8 mouse cellular contexts compared by ENCODE assay signal in genomic region chr6:72345074-72345567, GRCm38 (mm10). TPM values are rescaled to one million over a fixed set of nuclear protein-coding genes. Genes with fewer than 3 reads are reported as not detected.
DNase-seq lines count a peak whose midpoint lies in the region; ATAC-seq lines count a peak whose summit lies in the region.

Usp39 (minus strand) TSS chr6:72345184.

- WGBS in hindbrain, embryonic 16.5 days, result 1% methylated on average over 30 of the region's 30 CpGs
- WGBS in macrophage (ENCODE audit: missing documents), result 0% methylated on average over 30 of the region's 30 CpGs

- peak within 1 kb of the TSS; percentile 100 for H3K4me3 ChIP-seq in hindbrain, embryonic 16.5 days (ENCODE audit: low read length)
- peak within 1 kb of the TSS; percentile 53 for H3K4me3 ChIP-seq in macrophage (ENCODE audit: inconsistent target)

- H3K9me3 ChIP-seq in hindbrain, embryonic 16.5 days (ENCODE audit: control insufficient read depth, low read length), result no peaks in the 10 kb centered on the region

- H3K4me2 ChIP-seq in hindbrain, embryonic 16.5 days (ENCODE audit: low read length), result peak within 1 kb of the TSS; percentile 99

- H3K27me3 ChIP-seq in hindbrain, embryonic 16.5 days (replicated peaks; ENCODE audit: control insufficient read depth, insufficient read depth, low read length), result no peaks in the 10 kb centered on the region

- H3K79me2 ChIP-seq in macrophage (ENCODE audit: inconsistent target), result peaks cover 58% of the 10 kb centered on the region

- peak within 1 kb of the TSS; percentile 75 for H3K27ac ChIP-seq in hindbrain, embryonic 16.5 days (ENCODE audit: low read depth, low read length)
- H3K27ac ChIP-seq in macrophage, result peak within 1 kb of the TSS; percentile 57

- peak; percentile 80 for DNase-seq in WW6 (ENCODE audit: low read depth, low spot score)
- peak; percentile 81 to 89 for DNase-seq in cerebellum, postnatal 4 days (ENCODE audit: low spot score in 2 of 2)
- DNase-seq in gastrocnemius, adult 18-20 months (ENCODE audit: low spot score), result peak; percentile 93
- peak; percentile 95 to 97 for DNase-seq in left cerebral cortex, adult 18-20 months (ENCODE audit: low spot score in 2 of 2)
- peak; percentile 97 for DNase-seq in right cerebral cortex, adult 18-20 months
- DNase-seq in urinary bladder, postnatal 10 days (ENCODE audit: low spot score), result peak; percentile 70

- H3K9ac ChIP-seq in hindbrain, embryonic 16.5 days (ENCODE audit: low read depth, low read length), result peak within 1 kb of the TSS; percentile 92

- ATAC-seq in hindbrain, embryonic 16.5 days, result peak; percentile 87

- H3K4me1 ChIP-seq in hindbrain, embryonic 16.5 days (ENCODE audit: control insufficient read depth, insufficient read depth, low read depth, low read length), result peaks cover 35% of the 10 kb centered on the region

- peaks cover 4% of the 10 kb centered on the region; the same call in 1 of the 2 replicates for H3K36me3 ChIP-seq in hindbrain, embryonic 16.5 days (ENCODE audit: control insufficient read depth, insufficient read depth, low read length)
- H3K36me3 ChIP-seq in macrophage (ENCODE audit: inconsistent target), result 0 out of 2 replicates have a peak, but pooled peaks cover under 1% of the 10 kb centered on the region

RNA-seq across cellular contexts. Expression of gene Usp39, which starts in this region (rescaled TPM):
- total RNA-seq in gastrocnemius, adult 18-20 months (2021), result 10 to 100 TPM; 17.9 to 20.2 TPM
- 34.2 and 40.3 TPM in 2 replicates for polyA plus RNA-seq in hindbrain, embryonic 16.5 days (2015; fragmentation: Nextera tagmentation; extraction: Ambion mirVana)
- total RNA-seq in left cerebral cortex, adult 18-20 months (2021), result 10 to 100 TPM; 32.6 to 33.6 TPM
- total RNA-seq in macrophage (2018; cell fraction: chromatin; rRNA removed), result 10 to 100 TPM in 18 of 26 experiments, 1 to 10 TPM in 8; 3.2 to 23.3 (median 14.5) TPM
- 10 to 100 TPM; 15.1 to 33.7 (median 23.7) TPM for total RNA-seq in macrophage (2018; cell fraction: cytosol; rRNA removed)
- 10 to 100 TPM in 20 of 26 experiments, 1 to 10 TPM in 6; 5.6 to 25.1 (median 14.5) TPM for total RNA-seq in macrophage (2018; cell fraction: nucleus; rRNA removed)
- 22.3 to 31.3 TPM (median 30.3 TPM) in 3 replicates for polyA plus RNA-seq in macrophage (2018)

Comparison
In these comparisons a context has a peak if more than half of its experiments do, and no peak if none do; other contexts are left out.
1. Peak in every context shown above with its lines: DNase-seq, ATAC-seq, H3K4me3 ChIP-seq and H3K27ac ChIP-seq.